Mouse (Mus musculus) cortical plate, adult 2 months (tissue): ENCODE measurements at regions not wholly inside any gene's neighbourhood (a gene's known extent, or its start where the extent isn't known, plus 50 kb on each side); places are given as distances from the start of the nearest gene placed in this dataset.

ENCODE experiments used
- H3K27ac ChIP-seq: fragments of 200-500 bp; 2 replicates; pipeline ENCODE4 v1.5.1; 2012; ENCODE audit warnings: low read length, control low read depth, inconsistent platforms; ENCODE audit not compliant: insufficient read depth
- H3K4me1 ChIP-seq: fragments of 200-500 bp; 2 replicates; pipeline ENCODE4 v1.6.1; 2011; ENCODE audit warnings: low read length; ENCODE audit not compliant: control insufficient read depth, insufficient read depth
- H3K4me3 ChIP-seq: fragments of 200-500 bp; 2 replicates; pipeline ENCODE4 v1.5.1; 2011; ENCODE audit warnings: mild to moderate bottlenecking, low read length, control low read depth; ENCODE audit not compliant: insufficient read depth
- CTCF ChIP-seq: fragments of 200-500 bp; IDR thresholded peaks from 2 replicates; pipeline ENCODE4 v1.5.1; 2011; ENCODE audit warnings: mild to moderate bottlenecking, control low read depth, low read length; ENCODE audit not compliant: insufficient read depth; ENCODE audit errors: extremely low read depth
- POLR2A ChIP-seq: fragments of 200-500 bp; IDR thresholded peaks from 2 replicates; pipeline ENCODE4 v1.6.1; 2011; ENCODE audit warnings: mild to moderate bottlenecking, low read length, control low read depth; ENCODE audit not compliant: insufficient read depth; ENCODE audit errors: extremely low read depth

DNA sequence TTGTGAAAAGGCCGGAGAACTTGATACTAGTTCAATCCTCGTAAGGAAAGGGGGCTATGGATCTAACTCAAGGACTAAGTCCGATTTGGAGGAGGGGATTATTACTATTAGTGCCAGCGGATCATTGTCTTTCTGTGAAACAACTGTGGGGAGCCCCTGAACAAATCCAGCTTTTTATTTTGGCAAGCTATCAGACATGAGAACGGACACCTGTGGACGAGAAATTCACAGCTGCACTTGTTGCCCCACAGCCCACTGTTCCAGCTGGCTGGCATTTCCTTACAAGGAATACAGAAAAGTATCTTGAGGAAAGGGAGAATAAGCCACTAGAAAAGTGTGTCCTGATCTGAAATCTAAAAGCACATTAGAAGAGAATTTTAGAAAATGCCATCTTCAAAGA lies 363.9 kb upstream of the Itga1 start:
- Histone ChIP-seq H3K4me1 (no peaks in the 10 kb centered on the region), H3K27ac (no peak overlapping the region), H3K4me3 (no peak overlapping the region)
- no peak for TF ChIP-seq CTCF
- no peak for TF ChIP-seq POLR2A

- TF ChIP-seq POLR2A (no peak), CTCF (no peak)
- Histone ChIP-seq H3K27ac (no peak overlapping the region), H3K4me3 (no peak overlapping the region), H3K4me1 (no peaks in the 10 kb centered on the region)
Measured at GRCm38 (mm10) chr13:115451244-115451643, 349.5 kb upstream of the Itga1 start.

DNA sequence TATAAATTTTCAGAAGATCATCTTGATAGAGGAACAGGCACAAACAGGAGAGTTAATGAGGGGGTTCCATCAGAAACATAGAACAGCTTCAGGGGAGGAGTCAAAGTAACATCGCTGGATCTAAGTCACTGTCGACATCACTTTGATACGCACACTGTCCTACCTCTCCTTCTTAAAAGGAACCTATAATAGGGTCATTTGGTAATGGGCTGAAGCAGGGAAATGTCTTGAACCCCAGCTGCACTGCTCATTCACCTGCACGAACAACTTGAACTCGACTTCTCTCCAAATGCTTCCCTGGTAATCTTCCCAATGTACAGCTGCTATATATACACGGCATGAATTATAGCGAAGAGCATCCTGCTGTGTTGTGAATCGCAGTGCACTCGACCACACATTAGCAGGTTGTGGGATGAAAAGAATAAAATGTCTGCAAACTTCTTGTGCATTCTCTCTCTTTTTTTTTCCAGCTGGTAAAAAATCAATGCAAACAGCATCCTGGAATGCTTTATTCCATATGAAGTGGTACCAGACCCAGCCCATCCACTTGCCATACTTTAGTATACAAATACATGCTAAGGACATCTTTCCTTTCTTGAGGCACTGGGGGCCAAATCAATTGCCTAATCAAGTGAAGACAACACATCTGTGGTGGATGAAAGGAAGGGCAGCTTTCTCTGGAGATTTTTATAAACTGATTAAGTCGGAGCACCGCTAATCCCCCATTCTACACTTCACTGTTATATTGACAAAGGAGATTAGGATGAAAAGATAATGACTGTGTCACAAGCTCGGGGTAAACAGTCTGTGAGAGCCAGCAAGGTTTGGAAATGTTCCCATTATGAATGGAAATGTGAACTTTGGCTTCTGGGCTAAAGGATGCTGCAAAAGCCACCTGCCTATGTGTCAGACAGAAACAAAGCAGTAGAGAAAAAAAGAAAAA lies 325.6 kb upstream of the Itga1 start:
- no peak for TF ChIP-seq POLR2A
- TF ChIP-seq CTCF: no peak
- Histone ChIP-seq H3K4me3 (no peak overlapping the region), H3K27ac (no peak overlapping the region), H3K4me1 (no peaks in the 10 kb centered on the region)

DNA sequence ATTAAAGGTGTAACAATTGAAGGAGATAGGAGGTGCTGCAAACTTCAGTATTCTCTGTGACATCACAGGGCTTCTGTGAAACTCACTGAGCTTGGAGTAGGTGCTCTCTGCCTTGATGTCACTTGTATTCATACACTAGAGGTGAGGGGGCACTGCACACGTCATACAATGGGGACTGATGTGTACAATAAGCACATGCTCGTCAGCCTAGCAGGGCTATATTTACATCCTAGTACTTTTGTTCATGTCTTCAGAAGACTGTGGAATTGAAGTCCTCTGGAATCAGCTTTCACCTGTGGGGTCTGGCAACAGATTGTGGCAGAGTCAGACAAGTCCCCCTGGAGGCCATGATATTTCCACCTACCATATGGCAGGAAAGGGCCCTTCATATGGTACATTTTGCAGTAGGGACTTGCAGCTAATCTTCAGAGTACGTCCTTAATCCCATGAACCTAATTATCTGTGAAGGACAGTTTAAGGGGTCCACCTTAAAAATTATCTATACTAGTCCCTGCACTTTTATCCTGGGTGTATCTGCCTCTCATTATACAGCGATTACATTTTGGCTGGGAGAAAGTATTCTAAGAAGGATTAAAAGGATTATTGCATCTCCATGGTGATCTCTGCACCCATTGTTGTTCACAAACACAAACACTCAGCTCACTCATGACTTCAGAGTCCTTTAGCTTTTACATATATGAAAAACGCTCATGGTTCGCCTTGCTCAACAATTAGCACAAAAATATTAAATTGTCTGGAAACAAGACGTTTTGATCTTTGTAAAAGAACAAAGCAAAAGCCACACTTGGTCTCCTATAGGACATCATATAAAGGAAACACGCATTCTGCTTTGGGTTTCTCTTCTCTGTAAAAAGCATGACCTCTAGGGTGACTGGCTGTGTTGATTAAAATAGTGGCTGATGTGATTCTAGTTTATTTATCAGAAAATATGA lies 324.1 kb upstream of the Itga1 start:
- TF ChIP-seq CTCF: no peak
- no peak for TF ChIP-seq POLR2A
- Histone ChIP-seq H3K27ac (no peak overlapping the region), H3K4me3 (no peak overlapping the region), H3K4me1 (no peaks in the 10 kb centered on the region)

DNA sequence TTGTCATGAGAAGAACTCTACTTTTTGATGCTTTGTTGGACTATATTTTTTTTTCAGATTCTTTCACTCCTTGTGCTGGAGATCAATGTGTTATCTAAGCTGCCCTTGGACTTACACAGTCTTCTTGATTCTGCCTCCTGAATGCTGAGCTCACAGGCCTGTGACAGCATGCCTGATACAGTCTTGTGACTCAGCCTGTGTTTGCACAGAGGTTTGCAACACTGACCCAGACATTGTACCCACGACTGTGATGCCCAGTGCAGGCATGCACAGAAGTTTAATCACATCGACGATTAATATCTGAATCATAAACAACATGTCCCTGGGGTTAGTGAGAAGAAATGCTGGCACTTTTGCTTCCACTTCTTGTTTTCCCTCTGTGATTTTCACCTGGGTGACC lies 322.0 kb upstream of the Itga1 start:
- Histone ChIP-seq H3K4me1 (no peaks in the 10 kb centered on the region), H3K27ac (no peak overlapping the region), H3K4me3 (no peak overlapping the region)
- TF ChIP-seq POLR2A (no peak), CTCF (no peak)

- no peak overlapping the region for H3K27ac ChIP-seq
- TF ChIP-seq CTCF (no peak), POLR2A (no peak)
- no peaks in the 10 kb centered on the region for H3K4me1 ChIP-seq
- no peak overlapping the region for H3K4me3 ChIP-seq
Measured at GRCm38 (mm10) chr13:115421483-115421882, 319.7 kb upstream of the Itga1 start.

DNA sequence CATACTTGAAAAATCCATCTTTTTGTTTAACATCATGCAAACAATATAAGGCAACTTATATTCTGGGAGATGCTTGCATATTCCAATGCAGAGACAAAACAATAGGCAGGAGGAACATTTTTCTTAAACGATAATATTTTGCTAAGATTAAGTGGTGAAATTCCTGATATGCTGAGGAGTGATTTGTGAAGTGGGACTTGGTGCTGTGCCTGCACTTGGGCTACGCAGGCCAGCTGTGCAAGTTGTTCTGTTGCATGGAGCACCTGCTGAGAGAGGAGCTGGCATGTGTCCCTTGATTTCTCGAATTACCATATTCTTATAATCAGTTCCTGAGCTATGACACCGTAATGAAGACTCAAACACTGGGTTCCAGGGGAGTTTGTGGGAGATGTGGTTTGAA lies 316.1 kb upstream of the Itga1 start:
- Histone ChIP-seq H3K4me3 (no peak overlapping the region), H3K27ac (no peak overlapping the region), H3K4me1 (no peaks in the 10 kb centered on the region)
- TF ChIP-seq POLR2A: no peak

DNA sequence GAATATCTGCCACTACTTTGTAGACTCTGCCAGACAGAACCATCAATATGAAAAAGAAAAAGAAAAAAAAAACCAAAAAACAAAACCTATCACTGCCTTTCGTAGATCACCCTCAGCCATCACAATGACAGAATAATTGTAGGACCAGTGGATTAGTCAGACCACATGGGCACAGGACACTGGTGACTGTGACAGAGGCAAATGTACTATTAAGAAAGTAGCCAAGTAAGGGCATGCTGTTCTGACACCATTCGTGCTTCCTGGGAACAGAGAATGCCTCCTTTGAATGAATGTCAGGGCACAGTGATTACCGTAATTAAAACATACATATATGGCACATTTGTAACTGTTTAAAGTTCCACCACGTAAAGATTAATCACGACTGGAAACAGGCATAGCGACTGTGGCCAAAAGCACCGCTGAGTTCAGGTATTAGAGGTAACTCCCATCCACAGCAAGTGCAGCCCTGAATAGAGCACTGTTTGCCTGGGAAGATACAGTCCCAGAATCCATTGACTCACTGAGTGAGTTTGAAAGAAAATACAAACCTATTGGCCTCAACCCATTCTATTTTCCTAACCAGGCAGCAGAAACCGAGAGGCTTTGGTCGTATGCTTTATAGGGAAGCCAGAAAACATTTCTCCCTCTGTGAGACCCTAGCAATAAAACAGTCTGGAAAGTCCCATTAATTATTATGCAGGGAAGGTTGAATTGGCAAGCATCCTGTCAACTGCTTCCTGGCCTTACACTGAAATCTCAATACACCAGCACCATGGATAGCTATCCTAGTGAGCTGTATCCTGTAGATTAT lies 312.2 kb upstream of the Itga1 start:
- H3K4me1 ChIP-seq: no peaks in the 10 kb centered on the region
- TF ChIP-seq CTCF: no peak
- no peak for TF ChIP-seq POLR2A
- H3K4me3 ChIP-seq: no peak overlapping the region
- no peak overlapping the region for H3K27ac ChIP-seq

GRCm38 (mm10) chr13:115405916-115406315 lies 304.2 kb upstream of the Itga1 start:
- no peak for TF ChIP-seq CTCF
- no peak for TF ChIP-seq POLR2A
- Histone ChIP-seq H3K4me1 (no peaks in the 10 kb centered on the region), H3K4me3 (no peak overlapping the region), H3K27ac (no peak overlapping the region)
